Mouse (Mus musculus) gastrocnemius, postnatal 36 days (tissue): ENCODE measurements around the gene Gif. TPM values are rescaled to one million over a fixed set of nuclear protein-coding genes. Genes with fewer than 3 reads are reported as not detected.

ENCODE experiments used
- DNase-seq, 2 experiments: peaks; one replicate each; pipeline ENCODE4 v3.0.0; 2022
- intact Hi-C: fragments of 180-260 bp; cut with DNase I; formaldehyde crosslinking; loops from one replicate; pipeline ENCODE4 v1.15.1; 2025
- total RNA-seq, 2 experiments: library from RNA; stranded (reverse); gene quantifications; 2 replicates each; pipeline ENCODE4 v1.2.3; 2021

Gene Gif
- total RNA-seq, 2 experiments from 2014 or later = not detected

DNA sequence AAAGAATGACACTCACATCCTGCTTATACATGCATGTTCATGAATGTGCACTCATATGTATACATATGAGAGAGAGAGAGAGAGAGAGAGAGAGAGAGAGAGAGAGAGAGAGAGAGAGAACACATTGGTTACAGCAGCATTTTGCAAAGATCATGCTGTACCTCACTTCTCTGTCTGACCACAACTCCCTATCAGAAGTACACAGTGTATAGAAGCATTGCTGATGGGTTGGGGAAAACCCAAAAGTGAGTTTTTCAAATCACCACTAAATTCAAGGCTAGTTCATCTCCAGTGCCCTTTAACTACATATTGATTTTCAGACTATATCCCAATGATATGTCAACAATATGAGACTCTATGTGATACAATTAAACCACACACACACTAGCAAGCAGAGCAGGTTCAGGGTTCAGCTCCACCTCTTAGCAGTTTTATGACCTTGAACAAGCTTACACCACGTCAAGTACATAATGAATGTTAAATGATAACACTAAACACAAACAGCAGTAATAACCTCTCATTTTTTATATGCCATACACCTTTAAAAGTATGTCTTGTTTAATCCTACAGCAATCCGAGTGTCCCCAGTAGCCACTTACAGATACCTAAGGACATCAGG, 46.5 kb downstream of the Gif start:
- intact Hi-C loops = no loop called here
- no peak for DNase-seq

DNA sequence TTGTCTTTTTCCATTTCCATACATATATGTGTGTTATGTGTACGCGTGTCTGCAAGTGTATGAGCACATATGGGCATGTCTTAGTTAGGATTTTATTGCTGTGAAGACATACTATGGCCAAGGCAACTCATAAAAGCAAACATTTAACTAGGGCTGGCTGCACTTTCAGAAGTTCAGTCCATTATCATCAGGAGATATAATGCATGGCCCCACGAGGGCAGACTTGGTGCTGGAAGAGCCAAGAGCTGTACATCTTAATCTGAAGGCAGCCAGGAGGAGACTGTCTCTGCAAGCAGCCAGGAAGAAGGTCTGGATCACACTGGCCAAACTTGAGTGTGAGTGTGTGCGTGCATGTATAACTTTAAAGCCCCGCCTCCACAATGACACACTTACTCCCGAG, 47.1 kb downstream of the Gif start:
- no peak for DNase-seq
- intact Hi-C loops = no loop called here

DNA sequence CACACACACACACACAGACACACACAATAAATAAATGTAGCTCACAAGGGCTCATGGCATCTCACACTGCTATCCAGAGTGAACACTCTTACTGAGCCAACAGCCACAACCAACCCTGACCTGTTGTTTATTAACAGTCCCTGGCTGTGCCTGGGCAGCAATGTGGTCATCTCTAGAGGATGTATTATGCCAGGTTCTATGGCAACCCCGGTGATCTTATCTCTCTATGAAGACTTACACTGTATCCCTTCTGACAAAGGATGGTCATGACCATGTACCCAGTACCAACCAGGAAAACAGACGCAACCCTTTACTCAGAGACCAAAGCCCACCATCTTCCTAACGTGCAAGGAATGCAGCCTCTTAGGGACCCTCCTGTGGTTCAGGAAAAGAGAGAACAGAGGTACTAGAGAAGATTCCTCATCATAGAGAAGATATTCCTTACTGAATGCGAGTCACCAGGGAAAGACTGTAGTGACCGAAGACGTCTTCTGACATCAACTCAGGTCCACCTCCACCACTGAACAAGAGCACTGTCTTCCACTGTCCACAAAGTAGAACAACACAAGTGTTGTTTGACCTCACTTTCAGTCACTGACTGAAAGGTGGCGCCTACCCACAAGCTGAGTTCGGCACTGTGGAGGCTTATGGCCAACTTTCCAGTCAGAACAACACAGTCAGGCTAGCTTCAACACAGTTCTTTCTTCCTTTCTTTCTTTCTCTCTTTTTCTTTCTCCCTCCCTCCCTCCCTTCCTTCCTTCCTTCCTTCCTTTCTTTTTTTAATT, 53.4 kb downstream of the Gif start:
- DNase-seq = no peak
- intact Hi-C loops = no loop called here

DNA sequence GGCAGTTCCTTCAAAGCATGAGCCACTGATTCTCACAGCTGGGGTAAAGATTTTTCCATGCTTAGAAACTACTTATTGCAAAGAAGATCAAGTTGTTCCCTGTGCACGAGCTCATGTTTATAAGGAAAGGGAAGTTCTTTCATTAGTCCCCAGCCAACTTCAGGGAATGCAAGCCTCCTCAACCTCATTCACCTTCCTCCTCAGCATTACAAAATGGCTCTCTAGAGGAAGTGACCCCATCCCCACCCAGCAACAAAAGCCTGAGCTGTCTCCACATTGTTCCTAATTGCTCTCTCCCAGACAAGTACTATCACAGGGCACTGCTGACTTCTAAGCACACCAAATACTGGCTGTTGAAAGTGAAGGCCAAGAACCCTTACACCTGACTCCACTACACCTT, 57.1 kb downstream of the Gif start:
- intact Hi-C loops = no loop called here
- DNase-seq = no peak

DNA sequence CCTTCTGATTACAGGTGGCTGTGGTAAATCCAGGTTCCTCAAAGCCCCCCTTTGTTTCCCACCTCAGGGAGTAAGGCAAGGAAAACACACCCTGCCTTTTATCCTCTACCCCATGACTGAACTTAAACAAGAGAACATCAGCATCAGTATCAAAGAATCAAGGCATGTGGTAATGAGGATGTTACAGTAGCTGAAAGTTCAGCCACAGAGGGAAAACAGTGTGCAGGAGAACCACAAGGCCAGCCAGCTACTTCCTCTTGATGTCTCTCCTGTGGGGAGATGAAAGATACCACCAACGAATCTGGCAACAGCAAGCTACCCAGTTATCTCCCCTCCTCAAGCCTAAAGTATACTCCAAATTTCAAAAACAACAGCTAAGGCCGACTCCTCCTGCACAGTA, 59.9 kb downstream of the Gif start:
- no peak for DNase-seq

DNA sequence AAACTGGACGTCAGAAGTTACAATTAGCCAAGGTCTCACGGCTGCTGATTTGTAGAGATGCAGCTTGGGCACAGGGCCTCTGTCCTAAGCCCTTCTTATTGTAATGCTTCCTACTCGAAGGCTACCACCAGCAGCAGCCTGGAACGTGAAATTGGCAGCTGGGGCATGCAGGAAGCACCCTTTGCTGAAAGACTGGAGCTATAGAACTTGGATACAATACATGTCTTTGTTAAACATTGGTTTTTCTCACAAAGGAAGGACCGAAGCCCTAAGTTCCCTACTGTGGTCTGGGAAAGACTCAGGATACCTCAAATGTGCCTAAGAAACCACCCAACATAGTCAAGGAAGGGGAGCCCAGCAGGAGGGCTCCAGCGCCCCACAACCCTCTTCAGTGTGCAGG, 60.5 kb downstream of the Gif start:
- no peak for DNase-seq
- intact Hi-C loops = no loop called here

More for the DNA sequence above, 59.9 kb downstream of the Gif start:
- intact Hi-C loops = no loop called here

DNA sequence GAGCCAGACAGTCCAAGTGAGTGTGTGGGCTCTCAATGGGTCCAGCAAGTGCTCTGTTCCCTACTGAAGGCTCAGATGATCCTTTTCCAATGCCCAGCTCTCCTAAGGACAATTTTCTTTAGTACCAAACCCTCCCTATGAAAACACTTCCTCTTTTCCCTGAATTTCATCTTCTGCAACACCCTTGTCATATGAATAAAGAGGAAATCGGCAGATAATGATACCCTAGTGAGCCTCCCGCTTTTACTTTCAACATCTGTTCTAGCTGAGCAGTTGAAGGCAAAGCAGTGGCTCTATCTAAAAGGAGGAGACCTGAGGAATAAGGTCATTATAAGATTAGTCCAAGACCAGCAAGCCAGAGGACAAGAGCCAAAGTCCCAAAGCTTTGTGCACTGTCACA, 61.1 kb downstream of the Gif start:
- intact Hi-C loops = no loop called here
- DNase-seq = no peak

DNA sequence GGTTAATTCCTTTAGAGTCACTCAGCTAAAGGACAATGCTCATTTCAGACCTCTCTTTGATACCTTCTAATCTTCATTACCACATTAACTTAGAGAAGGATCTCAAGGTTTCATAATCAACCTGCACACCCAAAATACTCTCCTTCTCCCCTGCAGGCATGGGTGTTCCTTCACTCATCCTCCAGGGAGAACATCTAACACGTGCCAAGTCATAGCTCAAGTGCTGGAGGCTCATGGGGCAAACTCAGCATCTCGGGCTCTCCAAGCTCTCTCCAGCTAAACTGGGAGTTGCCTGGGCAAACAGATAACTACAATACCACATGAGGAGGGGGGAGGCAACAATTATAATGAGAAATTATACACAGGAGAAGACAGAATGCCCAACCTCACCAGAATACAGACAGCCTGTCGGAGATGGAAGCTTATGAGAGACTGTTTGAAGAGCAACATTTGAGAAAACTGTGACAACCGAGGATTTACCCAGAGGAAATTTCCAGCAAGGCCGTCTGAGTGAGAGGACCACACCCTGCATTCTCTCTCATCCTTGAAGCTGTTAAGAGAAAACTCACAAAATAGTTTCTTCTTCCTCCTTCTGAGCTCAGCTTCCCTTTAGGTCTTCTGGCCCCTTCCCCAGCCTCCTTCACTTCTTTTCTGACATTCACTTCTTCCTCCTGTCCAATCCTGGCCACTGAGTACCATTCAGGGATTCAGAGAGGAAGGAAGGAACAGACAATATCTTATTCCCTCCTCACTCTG, 62.8 kb downstream of the Gif start:
- DNase-seq = no peak
- intact Hi-C loops = no loop called here

DNA sequence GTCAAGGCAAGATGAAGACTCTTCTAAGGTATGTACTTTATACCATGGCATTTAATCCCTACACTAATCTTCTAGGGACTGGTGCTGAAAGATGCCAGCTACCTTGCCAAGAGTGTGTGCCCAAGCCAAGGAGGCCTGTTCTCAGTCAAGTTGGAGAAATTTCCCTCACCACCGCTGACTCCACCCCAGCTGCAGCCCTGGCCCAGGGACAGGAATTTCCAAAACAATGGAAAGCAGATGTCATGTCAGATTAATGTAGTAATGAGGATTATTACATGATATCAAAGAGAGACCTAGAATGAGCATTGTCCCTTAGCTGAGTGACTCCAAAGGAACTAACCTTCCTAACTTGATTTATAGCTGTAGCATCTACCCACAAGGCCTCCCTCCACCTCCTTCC, 63.5 kb downstream of the Gif start:
- intact Hi-C loops = no loop called here
- DNase-seq = no peak

DNA sequence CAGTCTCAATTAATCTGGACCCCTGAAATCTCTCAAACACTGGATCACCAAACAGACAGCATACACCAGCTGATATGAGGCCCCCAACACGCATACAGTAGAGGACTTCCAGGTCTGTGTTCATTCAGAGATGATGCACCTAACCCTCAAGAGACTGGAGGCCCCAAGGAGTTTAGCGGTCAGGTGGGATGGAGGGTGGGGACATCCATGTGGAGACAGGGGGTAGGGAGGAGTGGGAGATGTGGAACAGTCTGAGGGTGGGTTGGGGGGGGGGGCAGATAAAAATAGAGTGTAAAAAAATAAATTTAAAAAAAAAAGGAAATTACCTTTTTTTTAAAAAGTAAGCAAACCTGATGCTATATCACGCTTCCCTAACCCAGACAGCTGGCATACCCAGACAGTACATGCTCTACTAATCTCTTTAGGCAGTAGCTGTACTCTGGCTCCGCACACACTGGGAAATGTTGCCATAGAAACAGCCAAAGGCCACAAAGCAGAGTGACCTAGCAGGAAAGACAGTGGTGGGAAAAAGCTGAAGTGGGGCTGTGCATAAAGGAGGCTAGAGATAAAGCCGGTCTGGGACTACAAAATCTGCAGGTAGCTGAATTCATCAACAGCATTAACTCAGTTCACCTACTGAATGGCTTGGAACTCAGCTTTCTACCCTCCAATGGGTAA, 64.5 kb downstream of the Gif start:
- intact Hi-C loops = no loop called here

More for the DNA sequence above, 64.5 kb downstream of the Gif start:
- no peak for DNase-seq

Other genes starting within 250 kb of the Gif start
- gene Ms4a6b, start 231.0 kb upstream of the Gif start, total RNA-seq = 1 to 10 TPM; 1.8 to 2.2 TPM
- gene Ms4a4d, start 210.8 kb upstream of the Gif start, total RNA-seq = 1 to 10 TPM; 4.0 to 4.6 TPM
- 1 to 10 TPM in 1 of 2 experiments, under 1 TPM in 1; 0.84 to 1.4 TPM for gene Ms4a6d, start 142.7 kb upstream of the Gif start, total RNA-seq
- under 1 TPM in 1 of 2 experiments, not detected in 1; 0.32 TPM for gene Ms4a2, start 123.8 kb upstream of the Gif start, total RNA-seq
- not detected for gene Ms4a3, start 106.7 kb upstream of the Gif start, total RNA-seq
- gene Oosp2, start 87.0 kb upstream of the Gif start, total RNA-seq = not detected
- gene Oosp1, start 56.4 kb upstream of the Gif start, total RNA-seq = not detected
- not detected for gene Oosp3, start 50.5 kb upstream of the Gif start, total RNA-seq
- 10 to 100 TPM; 53.3 to 55.3 TPM for gene Mrpl16, start 22.8 kb downstream of the Gif start, total RNA-seq
- 1 to 10 TPM; 1.4 to 2.7 TPM for gene Stx3, start 71.8 kb downstream of the Gif start, total RNA-seq
- not detected for gene Olfr1417, start 91.7 kb downstream of the Gif start, total RNA-seq
- not detected for gene Olfr1418, start 113.5 kb downstream of the Gif start, total RNA-seq
- gene Olfr1419, start 127.6 kb downstream of the Gif start, total RNA-seq = not detected
- not detected for gene Olfr1420, start 139.0 kb downstream of the Gif start, total RNA-seq
- gene Patl1, start 164.8 kb downstream of the Gif start, total RNA-seq = 10 to 100 TPM; 19.2 to 23.8 TPM
- gene Osbp, start 218.4 kb downstream of the Gif start, total RNA-seq = 10 to 100 TPM; 57.0 to 60.8 TPM